Mouse (Mus musculus) heart, embryonic 13.5 days (tissue): ENCODE data around the gene Tppp. TPM values are rescaled to one million over a fixed set of nuclear protein-coding genes. Genes with fewer than 3 reads are reported as not detected.
A peak's percentile ranks its signal among the peaks of the same experiment; 100 is the strongest.

Source experiments
- ATAC-seq: fragments of 200-750 bp; cut with Nextera tagmentation; 2 replicates; pipeline ENCODE4 v1.8.0; 2017; ENCODE audit warnings: moderate TSS enrichment; ENCODE audit not compliant: insufficient number of reproducible peaks, low FRiP score, low TSS enrichment; ENCODE audit errors: extremely low read depth
- H3K27ac ChIP-seq: fragments of 300-500 bp; sonication (generic); replicated peaks from 2 replicates; pipeline ENCODE4 v1.5.1; 2015; ENCODE audit warnings: moderate library complexity, mild to moderate bottlenecking, inconsistent platforms
- H3K27me3 ChIP-seq: fragments of 300-500 bp; sonication (generic); replicated peaks from 2 replicates; pipeline ENCODE4 v1.6.1; 2015; ENCODE audit warnings: mild to moderate bottlenecking, inconsistent platforms
- H3K36me3 ChIP-seq: fragments of 300-500 bp; sonication (generic); 2 replicates; pipeline ENCODE4 v1.6.1; 2015; ENCODE audit warnings: mild to moderate bottlenecking, inconsistent platforms
- H3K4me1 ChIP-seq: fragments of 300-500 bp; sonication (generic); 2 replicates; pipeline ENCODE4 v1.6.1; 2015; ENCODE audit warnings: inconsistent platforms
- H3K4me2 ChIP-seq: fragments of 300-500 bp; sonication (generic); 2 replicates; pipeline ENCODE4 v1.6.1; 2015; ENCODE audit warnings: inconsistent platforms, mild to moderate bottlenecking, moderate library complexity
- H3K4me3 ChIP-seq: fragments of 300-500 bp; sonication (generic); 2 replicates; pipeline ENCODE4 v1.5.1; 2015; ENCODE audit warnings: moderate library complexity, mild to moderate bottlenecking, inconsistent platforms
- H3K9ac ChIP-seq: fragments of 300-500 bp; sonication (generic); 2 replicates; pipeline ENCODE4 v1.6.1; 2015; ENCODE audit warnings: inconsistent platforms, mild to moderate bottlenecking, moderate library complexity
- H3K9me3 ChIP-seq: fragments of 300-500 bp; sonication (generic); 2 replicates; pipeline ENCODE4 v1.6.1; 2016; ENCODE audit warnings: inconsistent platforms
- WGBS: fragments of 180-500 bp; shearing (Covaris S2); methylation state at CpG from one replicate; pipeline ENCODE4 v1.1.7; 2015; ENCODE audit warnings: mixed read lengths; 5-methylcytosine and 5-hydroxymethylcytosine counted together
- polyA plus RNA-seq: library from polyadenylated mRNA; unstranded; fragments of >200 nt; fragmentation: Nextera tagmentation; extraction: Ambion mirVana; gene quantifications from 2 replicates; pipeline ENCODE4 v1.2.1, GENCODE M21; 2015

Tppp gene
- polyA plus RNA-seq: 3.2 and 3.6 TPM in 2 replicates

DNA sequence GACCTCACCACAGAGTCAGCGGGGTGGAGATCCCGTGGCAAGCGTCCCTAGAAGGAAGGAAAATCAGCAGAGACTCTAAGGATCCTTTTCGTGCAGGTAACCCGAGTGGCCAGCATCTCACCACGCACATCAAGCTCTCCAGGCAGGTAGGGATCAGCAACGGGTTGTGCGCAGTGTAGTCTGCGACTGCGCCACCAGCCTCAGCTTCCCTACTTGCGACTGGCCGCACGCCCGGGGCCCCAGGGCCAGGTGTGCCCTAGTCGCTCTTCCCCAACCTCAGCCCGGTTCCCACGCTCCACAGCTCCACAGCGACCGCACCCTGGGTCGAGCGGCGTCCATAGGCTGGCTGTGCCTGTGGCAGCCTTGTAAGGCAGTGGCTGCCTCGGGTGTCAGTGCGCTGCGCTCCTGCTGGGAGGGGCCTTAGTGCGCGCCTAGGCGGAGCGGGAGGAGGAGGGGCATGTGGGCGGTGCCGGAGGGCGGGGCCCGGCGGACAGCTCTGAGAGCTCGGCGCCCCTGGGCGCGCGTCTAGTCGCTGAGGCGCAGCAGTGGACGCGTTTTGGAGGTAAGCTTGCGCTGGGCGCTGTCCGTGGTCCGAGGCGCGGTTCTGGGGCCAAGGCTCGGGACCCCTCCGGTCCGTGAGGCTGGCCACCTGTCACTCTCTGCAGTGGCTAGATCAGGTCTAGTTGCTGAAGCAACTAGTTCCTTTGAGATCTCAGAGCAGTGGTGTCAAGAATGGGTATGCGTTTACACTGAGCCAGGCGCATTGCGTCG, at the start of gene Tppp:
Tppp (plus strand) TSS at position 460 of the 771 bp plus-strand sequence.
- peak within 1 kb of the TSS; percentile 100 for H3K4me2 ChIP-seq
- WGBS: under 1% methylated on average over 56 of the region's 56 CpGs
- H3K27ac ChIP-seq: peak within 1 kb of the TSS; percentile 32; the same call in 1 of the 2 replicates
- H3K27me3 ChIP-seq: peaks cover 26% of the 10 kb centered on the region
- peak within 1 kb of the TSS; percentile 84 for H3K9ac ChIP-seq
- no peaks in the 10 kb centered on the region for H3K9me3 ChIP-seq
- peak; percentile 91 for ATAC-seq
- peaks cover 23% of the 10 kb centered on the region for H3K4me1 ChIP-seq
- H3K36me3 ChIP-seq: no peaks in the 10 kb centered on the region
- H3K4me3 ChIP-seq: peak within 1 kb of the TSS; percentile 68

DNA sequence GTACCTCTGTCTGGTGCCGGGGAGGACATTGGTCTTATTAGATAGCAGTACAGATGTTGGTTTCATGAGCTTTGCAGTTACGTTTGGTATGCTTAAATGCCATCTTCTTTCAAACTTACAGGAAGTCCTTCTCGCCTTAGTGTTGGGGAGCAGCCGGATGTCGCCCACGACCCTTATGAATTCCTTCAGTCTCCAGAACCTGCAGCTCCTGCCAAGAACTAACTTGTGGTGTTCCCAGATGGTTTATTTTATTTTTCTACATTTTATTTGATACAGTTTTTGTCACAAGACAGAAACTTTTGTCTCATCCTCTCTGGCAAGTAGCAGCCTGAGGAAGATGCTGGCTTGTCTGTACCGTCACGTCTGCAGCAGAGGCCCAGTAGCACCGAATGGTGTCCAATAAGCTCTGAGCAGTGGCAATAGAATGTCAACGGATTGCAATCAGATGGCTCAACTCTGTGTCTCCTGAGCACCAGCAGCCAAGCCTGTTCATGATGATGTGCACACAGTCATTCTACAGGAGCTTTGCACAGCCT, 49.0 kb upstream of the Tppp start:
- no peaks in the 10 kb centered on the region for H3K4me1 ChIP-seq
- H3K27ac ChIP-seq: no peak overlapping the region
- ATAC-seq: no peak
- H3K27me3 ChIP-seq: no peaks in the 10 kb centered on the region
- H3K9me3 ChIP-seq: no peaks in the 10 kb centered on the region
- H3K4me2 ChIP-seq: no peak overlapping the region
- no peak overlapping the region for H3K9ac ChIP-seq
- peaks cover 70% of the 10 kb centered on the region for H3K36me3 ChIP-seq
- 88% methylated on average over 10 of the region's 10 CpGs for WGBS
- no peak overlapping the region for H3K4me3 ChIP-seq

DNA sequence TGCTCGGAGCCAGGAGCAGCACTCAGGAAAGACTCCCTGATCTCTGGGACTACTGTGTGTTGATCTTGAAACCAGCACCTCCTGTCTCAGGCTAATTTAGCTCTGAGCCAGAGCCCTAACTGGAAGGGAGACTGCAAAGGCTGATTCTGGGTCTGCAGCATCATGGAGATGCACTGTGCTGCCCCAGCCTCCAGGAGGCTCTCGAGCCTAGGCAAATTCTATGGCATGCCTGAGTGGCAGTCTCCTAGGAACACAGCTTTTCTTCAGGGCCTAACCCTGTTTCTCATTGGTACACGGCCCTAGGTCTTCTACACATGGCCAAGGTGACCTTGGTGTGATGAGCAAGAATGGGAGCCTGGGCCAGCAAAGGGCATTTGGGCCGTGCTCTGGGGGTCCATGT, 48.0 kb upstream of the Tppp start:
- WGBS: 79% methylated on average over 4 of the region's 4 CpGs
- Histone ChIP-seq H3K27ac (no peak overlapping the region), H3K4me3 (no peak overlapping the region), H3K36me3 (peaks cover 60% of the 10 kb centered on the region), H3K9me3 (no peaks in the 10 kb centered on the region), H3K9ac (no peak overlapping the region), H3K27me3 (no peaks in the 10 kb centered on the region), H3K4me1 (no peaks in the 10 kb centered on the region), H3K4me2 (no peak overlapping the region)
- no peak for ATAC-seq

DNA sequence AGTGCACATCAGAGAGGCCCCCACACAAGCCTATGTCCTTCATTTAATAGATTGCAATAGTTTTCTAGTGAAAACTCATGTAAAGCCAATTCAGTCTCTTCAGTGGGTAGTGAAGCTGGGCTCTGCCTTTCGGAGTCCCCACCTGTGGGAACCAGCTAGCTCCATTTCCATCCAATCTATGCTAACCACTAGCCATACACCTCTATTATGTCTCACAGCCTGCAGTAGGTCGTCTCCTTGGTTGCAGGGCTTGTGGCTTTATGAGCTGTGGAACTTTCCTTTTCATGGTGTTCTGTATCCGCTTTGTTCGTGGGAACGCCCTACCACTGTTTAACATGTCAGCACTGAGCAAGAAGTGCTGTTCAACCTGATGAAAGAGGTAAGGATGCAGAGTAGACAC, 45.7 kb upstream of the Tppp start, which contains the start of gene Zdhhc11:
Zdhhc11 (plus strand) TSS at position 301 of the 400 bp plus-strand sequence.
- WGBS: 88% methylated on average over 5 of the region's 5 CpGs
- Histone ChIP-seq H3K27ac (no peak within 1 kb of the TSS), H3K4me3 (no peak within 1 kb of the TSS), H3K4me2 (no peak within 1 kb of the TSS), H3K27me3 (no peaks in the 10 kb centered on the region), H3K36me3 (peaks cover 36% of the 10 kb centered on the region), H3K9me3 (no peaks in the 10 kb centered on the region), H3K4me1 (no peaks in the 10 kb centered on the region), H3K9ac (no peak within 1 kb of the TSS)
- no peak for ATAC-seq

DNA sequence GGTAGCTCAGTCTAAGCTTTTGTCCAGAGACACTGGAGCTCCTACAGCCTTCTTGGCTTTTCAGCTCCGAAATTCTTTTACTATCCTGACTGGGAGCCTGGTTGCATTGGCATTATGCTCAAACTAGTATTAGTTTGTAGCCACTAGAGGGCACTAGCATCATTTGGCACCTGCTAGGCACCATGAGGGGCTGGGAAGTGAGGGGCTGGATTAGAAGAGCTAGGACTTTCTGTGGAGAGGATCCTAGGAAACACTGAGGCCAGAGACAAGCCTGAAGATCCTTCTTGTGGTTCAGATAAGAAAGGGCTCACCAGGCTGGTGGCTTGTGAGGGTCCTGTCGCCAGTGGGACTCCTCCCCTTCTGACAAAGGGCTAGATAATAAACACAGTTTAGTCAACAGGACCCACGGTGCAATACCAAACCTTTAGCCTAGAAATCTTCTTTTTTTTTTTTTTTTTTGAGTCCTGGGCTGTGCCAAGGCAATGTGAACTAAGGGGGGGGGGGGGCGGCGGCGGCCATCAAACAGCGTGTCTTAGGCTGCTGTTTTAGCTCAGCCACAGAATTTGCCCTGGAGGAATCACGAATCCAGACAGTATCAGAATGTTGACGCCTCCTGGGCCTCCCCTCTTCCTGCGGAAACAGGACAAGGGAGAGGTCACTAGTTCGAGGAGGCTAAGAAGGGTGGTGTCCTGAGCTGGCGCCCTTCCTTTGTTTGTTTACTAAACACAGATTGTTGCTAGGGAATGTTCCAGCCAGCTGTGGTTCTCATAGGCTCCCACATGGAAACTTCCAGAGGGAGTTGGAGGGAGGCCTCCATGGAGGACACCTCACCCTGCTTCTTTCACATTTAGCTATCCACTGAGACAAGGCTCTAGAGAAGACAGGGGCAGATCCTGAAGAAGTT, 38.4 kb upstream of the Tppp start:
- no peaks in the 10 kb centered on the region for H3K9me3 ChIP-seq
- WGBS: 12% methylated on average over 12 of the region's 12 CpGs
- H3K4me2 ChIP-seq: peak overlapping the region; percentile 62
- H3K27me3 ChIP-seq: no peaks in the 10 kb centered on the region
- ATAC-seq: peak; percentile 58; the same call in 1 of the 2 replicates
- H3K4me3 ChIP-seq: peak overlapping the region; percentile 24
- no peaks in the 10 kb centered on the region for H3K36me3 ChIP-seq
- peak overlapping the region; percentile 59 for H3K9ac ChIP-seq
- peaks cover 13% of the 10 kb centered on the region for H3K4me1 ChIP-seq
- H3K27ac ChIP-seq: peak overlapping the region; percentile 64

DNA sequence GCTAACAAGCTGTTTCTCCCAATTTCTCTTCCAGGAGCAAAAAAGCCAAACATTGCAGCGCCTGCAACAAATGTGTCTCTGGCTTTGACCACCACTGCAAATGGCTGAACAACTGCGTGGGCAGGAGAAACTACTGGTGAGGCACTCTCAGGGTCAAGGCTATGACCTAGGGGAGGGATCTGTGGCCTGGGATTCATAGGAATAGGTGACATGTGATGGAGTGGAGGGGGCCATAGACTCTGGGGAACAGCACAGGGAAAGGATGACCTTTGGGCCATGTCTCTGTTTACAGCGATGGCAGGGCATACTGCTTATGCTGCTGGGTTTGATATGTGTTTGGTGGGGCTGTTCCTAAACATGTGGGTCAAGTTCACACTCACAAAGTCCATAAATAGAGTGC, 34.7 kb upstream of the Tppp start:
- no peak overlapping the region for H3K9ac ChIP-seq
- H3K9me3 ChIP-seq: no peaks in the 10 kb centered on the region
- H3K4me1 ChIP-seq: peaks cover 13% of the 10 kb centered on the region
- no peak overlapping the region for H3K4me3 ChIP-seq
- no peaks in the 10 kb centered on the region for H3K27me3 ChIP-seq
- H3K4me2 ChIP-seq: no peak overlapping the region
- WGBS: 77% methylated on average over 3 of the region's 3 CpGs
- no peaks in the 10 kb centered on the region for H3K36me3 ChIP-seq
- no peak overlapping the region for H3K27ac ChIP-seq
- no peak for ATAC-seq

DNA sequence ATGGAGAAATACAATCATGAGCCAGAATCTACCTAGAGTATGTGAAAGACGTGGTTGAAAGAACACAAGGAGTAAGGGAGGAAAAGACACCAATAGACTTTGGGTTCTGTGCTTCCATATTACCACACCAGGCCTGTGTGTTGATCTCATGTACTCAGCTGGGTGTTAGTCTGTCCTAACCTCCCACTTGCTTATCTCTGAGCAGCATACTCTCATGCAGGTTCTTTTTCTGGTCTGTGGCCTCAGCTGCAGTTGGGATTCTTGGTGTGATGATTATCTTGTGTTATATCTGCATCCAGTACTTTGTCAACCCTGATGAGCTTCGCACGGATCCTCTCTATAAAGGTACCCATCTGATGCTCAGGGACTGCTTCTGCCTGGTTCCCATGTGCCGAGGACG, 32.3 kb upstream of the Tppp start:
- WGBS: 83% methylated on average over 5 of the region's 5 CpGs
- H3K4me3 ChIP-seq: no peak overlapping the region
- H3K9me3 ChIP-seq: no peaks in the 10 kb centered on the region

DNA sequence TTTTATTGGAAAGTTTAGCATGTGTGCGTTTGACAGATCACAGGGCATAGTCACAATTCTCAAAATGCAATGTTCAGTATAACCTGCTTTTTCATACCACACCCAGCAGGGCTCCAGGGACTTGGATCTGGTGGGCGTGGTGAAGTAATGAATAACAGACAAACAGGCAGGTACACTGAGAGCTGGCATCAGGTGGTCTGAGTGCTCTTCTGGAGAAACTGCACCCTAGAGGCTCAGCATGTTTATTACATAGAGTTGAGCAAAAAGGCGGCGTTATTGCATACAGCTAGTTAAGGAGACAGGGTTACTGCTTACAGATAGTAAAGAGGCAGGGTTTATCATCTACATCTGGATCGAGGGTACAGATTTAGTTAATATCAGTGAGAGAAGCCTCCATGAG, 18.9 kb upstream of the Tppp start:
- no peaks in the 10 kb centered on the region for H3K36me3 ChIP-seq
- no peak for ATAC-seq
- H3K4me2 ChIP-seq: no peak overlapping the region
- H3K27me3 ChIP-seq: no peaks in the 10 kb centered on the region
- no peak overlapping the region for H3K9ac ChIP-seq
- 70% methylated on average over 5 of the region's 5 CpGs for WGBS
- H3K9me3 ChIP-seq: no peaks in the 10 kb centered on the region
- H3K4me1 ChIP-seq: peaks cover 11% of the 10 kb centered on the region
- H3K4me3 ChIP-seq: no peak overlapping the region
- no peak overlapping the region for H3K27ac ChIP-seq

More for the DNA sequence above, 32.3 kb upstream of the Tppp start:
- Histone ChIP-seq H3K27ac (no peak overlapping the region), H3K36me3 (no peaks in the 10 kb centered on the region), H3K4me1 (no peaks in the 10 kb centered on the region), H3K27me3 (no peaks in the 10 kb centered on the region), H3K9ac (no peak overlapping the region), H3K4me2 (no peak overlapping the region)
- no peak for ATAC-seq

DNA sequence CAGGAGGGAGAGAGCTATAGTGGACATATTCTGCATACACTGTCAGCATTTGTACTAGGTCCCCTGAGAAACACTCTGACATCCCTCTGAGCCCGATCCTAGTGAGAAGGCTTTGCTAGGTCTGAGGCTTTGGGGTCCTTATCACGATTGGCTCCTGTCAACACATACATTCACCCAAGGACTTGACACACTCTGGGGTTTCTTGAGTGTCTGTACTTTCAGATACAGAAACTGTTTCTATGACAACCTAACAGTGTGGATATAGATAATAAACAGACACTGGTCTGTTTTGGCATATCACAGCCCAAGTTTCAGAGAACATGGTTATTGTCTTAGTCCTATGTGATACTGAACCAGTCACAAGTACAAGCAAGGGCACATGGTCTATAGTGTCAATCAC, 18.4 kb upstream of the Tppp start:
- Histone ChIP-seq H3K4me2 (no peak overlapping the region), H3K27me3 (no peaks in the 10 kb centered on the region), H3K4me1 (peaks cover 11% of the 10 kb centered on the region), H3K27ac (no peak overlapping the region), H3K9me3 (no peaks in the 10 kb centered on the region), H3K9ac (no peak overlapping the region), H3K4me3 (no peak overlapping the region), H3K36me3 (no peaks in the 10 kb centered on the region)
- no peak for ATAC-seq
- 12% methylated on average over 2 of the region's 2 CpGs for WGBS

DNA sequence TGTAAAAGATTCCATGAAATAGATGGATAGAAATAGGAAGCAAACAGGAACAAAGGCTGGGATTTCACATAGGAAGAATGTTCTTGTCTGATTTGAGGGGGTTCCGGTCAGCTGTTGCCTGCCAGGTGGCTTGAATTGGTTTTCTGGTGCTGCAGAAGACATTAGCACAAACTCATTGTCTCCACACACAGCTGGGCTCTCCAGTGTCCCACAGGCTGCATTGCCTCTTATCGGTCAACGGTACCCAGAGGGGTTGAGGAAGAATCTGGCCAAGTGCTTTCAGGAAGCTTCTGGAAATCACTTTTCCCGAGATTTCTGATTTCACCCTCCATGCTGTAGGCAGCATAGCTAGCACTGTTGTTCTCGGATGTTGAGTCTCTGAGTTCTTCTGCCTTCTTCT, 17.9 kb upstream of the Tppp start:
- H3K27ac ChIP-seq: no peak overlapping the region
- ATAC-seq: no peak

DNA sequence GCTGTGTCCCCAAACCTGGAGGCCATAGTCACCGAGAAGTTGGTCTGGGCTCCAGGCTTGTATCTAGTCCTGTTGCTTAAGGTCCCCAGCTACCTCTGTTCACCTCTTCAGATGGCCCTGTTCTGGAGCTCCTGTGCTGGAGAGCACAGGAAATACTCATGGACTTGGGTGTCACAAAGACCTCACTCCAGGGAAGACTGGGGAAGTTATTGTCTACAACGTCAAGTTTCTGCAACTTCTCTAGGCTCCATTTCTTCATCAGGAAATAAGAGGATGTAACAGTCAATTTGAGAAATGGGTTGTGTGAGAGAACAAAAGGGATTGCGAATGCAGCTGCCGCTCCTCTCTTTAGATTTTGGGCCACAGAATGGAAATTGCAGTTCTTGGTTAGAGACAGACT, 12.8 kb upstream of the Tppp start:
- 72% methylated on average over 4 of the region's 4 CpGs for WGBS
- H3K4me3 ChIP-seq: no peak overlapping the region
- no peaks in the 10 kb centered on the region for H3K9me3 ChIP-seq
- no peaks in the 10 kb centered on the region for H3K36me3 ChIP-seq
- H3K9ac ChIP-seq: no peak overlapping the region
- peaks cover 4% of the 10 kb centered on the region; the same call in 1 of the 2 replicates for H3K27me3 ChIP-seq
- H3K4me1 ChIP-seq: no peaks in the 10 kb centered on the region
- no peak overlapping the region for H3K4me2 ChIP-seq
- H3K27ac ChIP-seq: no peak overlapping the region
- ATAC-seq: no peak

More for the DNA sequence above, 17.9 kb upstream of the Tppp start:
- Histone ChIP-seq H3K4me1 (peaks cover 11% of the 10 kb centered on the region), H3K4me2 (no peak overlapping the region), H3K9me3 (no peaks in the 10 kb centered on the region), H3K36me3 (no peaks in the 10 kb centered on the region), H3K4me3 (no peak overlapping the region), H3K9ac (no peak overlapping the region), H3K27me3 (no peaks in the 10 kb centered on the region)
- 54% methylated on average over 5 of the region's 5 CpGs for WGBS
